Mouse (Mus musculus) urinary bladder, postnatal 10 days (tissue): ENCODE measurements around the gene Gm10428.

Source experiments
- DNase-seq: peaks from one replicate; pipeline ENCODE4 v3.0.0; 2022; ENCODE audit warnings: low spot score

The Gm10428 gene

GRCm38 (mm10) chr11:62788935-62789616 is 36.2 kb downstream of the Gm10428 start, which contains the start of gene Zfp286:
Gene Zfp286, minus strand, starts transcription at chr11:62789462.
- peak; percentile 63 for DNase-seq

GRCm38 (mm10) chr11:62789617-62789936 is 36.7 kb downstream of the Gm10428 start:
- no peak for DNase-seq
